Mouse (Mus musculus): Measurements from ENCODE around the gene Gm973. TPM values are rescaled to one million over a fixed set of nuclear protein-coding genes. Genes with fewer than 3 reads are reported as not detected.

The Gm973 gene
- not detected in 2 replicates for total RNA-seq (2015; ENCODE audit: low replicate concordance)
- 1.9 TPM in 1 of 2 replicates, not detected in the other for total RNA-seq (2017; ENCODE audit: low replicate concordance)

- no peak for ATAC-seq (replicated peaks; ENCODE audit: low FRiP score, poor library complexity, severe bottlenecking)
These were observed at the start of gene Gm973 for GRCm38 (mm10) chr1:59516026-59516917. Gene Gm973 (plus strand): TSS chr1:59516264.

GRCm38 (mm10) chr1:59469170-59469569 is 46.9 kb upstream of the Gm973 start:
- ATAC-seq (replicated peaks; ENCODE audit: low FRiP score, poor library complexity, severe bottlenecking) = no peak

DNA sequence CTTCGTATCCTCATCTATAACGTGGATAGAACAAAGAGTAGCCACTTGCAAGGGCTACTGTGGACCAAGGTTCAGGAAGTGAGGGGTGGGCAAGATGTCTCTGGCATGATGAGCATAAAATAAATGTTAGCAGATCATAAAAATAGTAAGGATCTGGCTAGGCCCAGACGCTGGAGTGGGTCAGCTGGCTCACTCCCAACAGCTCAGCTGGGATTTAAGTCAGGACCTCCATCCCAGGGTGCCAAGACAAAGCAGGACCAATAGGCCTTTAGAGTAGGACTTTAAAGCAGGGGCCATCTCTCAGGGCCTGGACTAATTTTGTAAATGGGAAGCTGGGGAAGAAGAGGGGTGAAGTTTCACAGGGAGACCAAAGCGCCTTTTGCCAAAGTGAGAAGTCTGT is 45.3 kb upstream of the Gm973 start:
- ATAC-seq (replicated peaks; ENCODE audit: low FRiP score, poor library complexity, severe bottlenecking) = no peak

GRCm38 (mm10) chr1:59472368-59473180 is 43.5 kb upstream of the Gm973 start:
- ATAC-seq (replicated peaks; ENCODE audit: low FRiP score, poor library complexity, severe bottlenecking) = no peak

DNA sequence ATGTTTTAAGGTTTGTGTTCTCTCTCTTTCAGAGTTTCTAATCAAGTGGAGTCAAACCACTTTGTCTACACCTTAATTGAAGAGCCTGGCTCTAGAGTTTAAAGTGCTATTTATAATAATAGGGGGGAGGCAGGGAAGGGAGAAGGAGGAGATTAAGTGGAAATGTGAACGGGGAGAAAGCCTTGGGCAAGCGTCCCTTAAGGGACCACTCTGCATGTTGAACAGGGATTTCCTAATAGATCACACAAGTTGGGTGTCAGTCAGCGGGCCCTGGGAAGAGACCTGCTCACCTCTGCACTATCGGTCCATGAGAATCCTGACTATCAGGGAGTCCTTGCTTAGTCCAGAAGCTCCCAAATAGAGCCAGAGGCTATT is 42.9 kb upstream of the Gm973 start:
- ATAC-seq (replicated peaks; ENCODE audit: low FRiP score, poor library complexity, severe bottlenecking) = no peak

- ATAC-seq (replicated peaks; ENCODE audit: low FRiP score, poor library complexity, severe bottlenecking) = no peak
These were observed 40.4 kb upstream of the Gm973 start for GRCm38 (mm10) chr1:59475618-59476017.

DNA sequence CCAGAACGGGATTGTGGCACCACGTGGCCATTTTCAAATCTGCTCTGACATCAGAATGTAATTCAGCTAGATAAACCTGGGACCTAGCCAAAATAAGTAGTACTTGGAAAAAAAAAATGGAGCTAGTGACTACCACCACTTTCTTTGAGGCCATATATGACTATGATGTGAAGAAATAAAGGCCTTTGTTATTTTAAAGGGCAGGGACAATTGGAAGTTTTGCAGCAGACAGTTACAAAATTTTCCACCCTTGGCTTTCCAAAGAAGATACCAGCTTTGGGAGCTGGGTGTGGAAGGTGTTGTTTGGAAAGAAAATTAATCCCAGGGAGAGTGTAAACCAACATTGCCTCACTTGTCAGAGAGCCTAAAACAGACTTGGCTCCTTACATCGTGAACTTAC is 37.2 kb upstream of the Gm973 start:
- no peak for ATAC-seq (replicated peaks; ENCODE audit: low FRiP score, poor library complexity, severe bottlenecking)

GRCm38 (mm10) chr1:59480821-59481455 is 35.1 kb upstream of the Gm973 start:
- no peak for ATAC-seq (replicated peaks; ENCODE audit: low FRiP score, poor library complexity, severe bottlenecking)

GRCm38 (mm10) chr1:59481456-59482291 is 34.4 kb upstream of the Gm973 start:
- peak; percentile 88 for ATAC-seq (replicated peaks; ENCODE audit: low FRiP score, poor library complexity, severe bottlenecking)

DNA sequence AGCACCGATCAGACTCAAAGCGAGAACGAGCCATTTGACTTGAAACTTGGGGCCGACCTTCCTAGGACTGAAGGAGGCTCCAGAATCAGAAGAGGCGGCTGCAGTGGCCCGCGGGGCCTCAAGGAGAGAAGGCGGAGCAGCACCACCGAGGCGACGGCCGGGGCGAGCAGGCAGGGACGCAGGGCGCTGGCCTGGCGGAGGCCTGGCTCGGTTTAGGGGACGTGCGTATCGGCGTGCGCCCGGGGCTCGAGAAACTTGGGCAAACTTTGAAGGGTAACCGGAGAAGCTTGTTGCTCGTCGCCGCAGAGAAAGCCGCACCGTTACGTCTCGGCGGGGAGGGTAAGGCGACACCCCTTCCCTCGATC is 33.8 kb upstream of the Gm973 start, which contains the start of gene Fzd7:
TSS of gene Fzd7 (plus strand) at position 94 of the 365 bp plus-strand sequence.
- no peak for ATAC-seq (replicated peaks; ENCODE audit: low FRiP score, poor library complexity, severe bottlenecking)

- ATAC-seq (replicated peaks; ENCODE audit: low FRiP score, poor library complexity, severe bottlenecking) = no peak
These were observed 33.2 kb upstream of the Gm973 start for GRCm38 (mm10) chr1:59482696-59483520.

GRCm38 (mm10) chr1:59483521-59484245 is 32.4 kb upstream of the Gm973 start:
- ATAC-seq (replicated peaks; ENCODE audit: low FRiP score, poor library complexity, severe bottlenecking) = no peak

DNA sequence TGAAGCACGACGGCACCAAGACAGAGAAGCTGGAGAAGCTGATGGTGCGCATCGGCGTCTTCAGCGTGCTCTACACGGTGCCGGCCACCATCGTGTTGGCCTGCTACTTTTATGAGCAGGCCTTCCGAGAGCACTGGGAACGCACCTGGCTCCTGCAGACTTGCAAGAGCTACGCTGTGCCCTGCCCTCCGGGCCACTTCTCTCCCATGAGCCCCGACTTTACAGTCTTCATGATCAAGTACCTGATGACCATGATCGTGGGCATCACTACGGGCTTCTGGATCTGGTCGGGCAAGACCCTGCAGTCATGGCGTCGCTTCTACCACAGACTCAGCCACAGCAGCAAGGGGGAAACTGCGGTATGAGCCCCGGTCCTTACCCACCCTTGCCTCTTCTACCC is 31.8 kb upstream of the Gm973 start:
- ATAC-seq (replicated peaks; ENCODE audit: low FRiP score, poor library complexity, severe bottlenecking) = no peak

- no peak for ATAC-seq (replicated peaks; ENCODE audit: low FRiP score, poor library complexity, severe bottlenecking)
These were observed 31.0 kb upstream of the Gm973 start for GRCm38 (mm10) chr1:59484791-59485785.

DNA sequence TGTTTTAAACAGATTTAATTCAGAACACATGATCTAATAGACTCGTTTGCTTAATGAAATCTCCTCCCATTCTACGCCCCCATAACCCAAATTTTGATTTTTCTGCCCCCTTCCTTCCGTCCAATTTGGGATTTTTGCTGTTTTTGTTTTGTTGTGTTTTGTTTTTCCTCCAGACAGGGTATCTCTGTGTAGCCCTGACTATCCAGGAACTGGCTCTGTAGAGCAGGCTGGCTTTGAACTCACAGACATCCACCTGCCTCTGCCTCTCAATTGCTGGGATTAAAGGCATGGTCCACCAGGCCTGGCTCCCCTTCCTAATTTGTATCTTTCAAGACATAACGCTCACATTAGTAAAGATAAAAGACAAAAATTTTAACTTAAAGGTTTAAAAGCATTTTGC is 30.3 kb upstream of the Gm973 start:
- no peak for ATAC-seq (replicated peaks; ENCODE audit: low FRiP score, poor library complexity, severe bottlenecking)

GRCm38 (mm10) chr1:59487651-59488051 is 28.4 kb upstream of the Gm973 start:
- ATAC-seq (replicated peaks; ENCODE audit: low FRiP score, poor library complexity, severe bottlenecking) = peak; percentile 75

GRCm38 (mm10) chr1:59488481-59488880 is 27.6 kb upstream of the Gm973 start:
- ATAC-seq (replicated peaks; ENCODE audit: low FRiP score, poor library complexity, severe bottlenecking) = no peak
